Mouse (Mus musculus) kidney, embryonic 16.5 days (tissue): ENCODE results near the gene Trim69. TPM values are rescaled to one million over a fixed set of nuclear protein-coding genes. Genes with fewer than 3 reads are reported as not detected.

Experiments used
- ATAC-seq: fragments of 200-750 bp; cut with Nextera tagmentation; 2 replicates; pipeline ENCODE4 v1.8.0; 2017; ENCODE audit warnings: moderate TSS enrichment; ENCODE audit not compliant: low FRiP score, low TSS enrichment
- H3K27ac ChIP-seq: fragments of 300-500 bp; sonication (generic); 2 replicates; pipeline ENCODE4 v1.5.1; 2014; ENCODE audit warnings: low read length
- H3K27me3 ChIP-seq: fragments of 300-500 bp; sonication (generic); 2 replicates; pipeline ENCODE4 v1.6.1; 2014; ENCODE audit warnings: low read length, control low read depth, mixed read lengths; ENCODE audit not compliant: insufficient read depth
- H3K36me3 ChIP-seq: fragments of 300-500 bp; sonication (generic); 2 replicates; pipeline ENCODE4 v1.6.1; 2014; ENCODE audit warnings: low read length, control low read depth, mixed read lengths; ENCODE audit not compliant: insufficient read depth
- H3K4me1 ChIP-seq: fragments of 300-500 bp; sonication (generic); 2 replicates; pipeline ENCODE4 v1.6.1; 2014; ENCODE audit warnings: low read length, control low read depth, mixed read lengths; ENCODE audit not compliant: insufficient read depth
- H3K4me2 ChIP-seq: fragments of 300-500 bp; sonication (generic); replicated peaks from 2 replicates; pipeline ENCODE4 v1.6.1; 2014; ENCODE audit warnings: low read depth, low read length
- H3K4me3 ChIP-seq: fragments of 300-500 bp; sonication (generic); 2 replicates; pipeline ENCODE4 v1.5.1; 2014; ENCODE audit warnings: mild to moderate bottlenecking, low read length
- H3K9ac ChIP-seq: fragments of 300-500 bp; sonication (generic); replicated peaks from 2 replicates; pipeline ENCODE4 v1.6.1; 2014; ENCODE audit warnings: low read length
- H3K9me3 ChIP-seq: fragments of 300-500 bp; sonication (generic); 2 replicates; pipeline ENCODE4 v1.6.1; 2016; ENCODE audit warnings: low read length, control low read depth
- WGBS: fragments of 180-500 bp; shearing (Covaris S2); extraction: QIAGEN DNeasy Blood & Tissue Kit; methylation state at CpG from one replicate; pipeline ENCODE4 v1.1.7; 2014; 5-methylcytosine and 5-hydroxymethylcytosine counted together
- polyA plus RNA-seq: library from polyadenylated mRNA; unstranded; fragments of >200 nt; fragmentation: Nextera tagmentation; extraction: Ambion mirVana; gene quantifications from 2 replicates; pipeline ENCODE4 v1.2.1, GENCODE M21; 2015

Gene Trim69
- polyA plus RNA-seq = not detected in 2 replicates

GRCm38 (mm10) chr2:122160680-122161079 lies at the start of gene Trim69:
Gene Trim69, plus strand, starts transcription at chr2:122160700.
- Histone ChIP-seq H3K27me3 (no peaks in the 10 kb centered on the region), H3K36me3 (no peaks in the 10 kb centered on the region), H3K27ac (0 out of 2 replicates have a peak within 1 kb of the TSS, but pooled peaks have one; percentile 1), H3K4me2 (no peak within 1 kb of the TSS), H3K9me3 (no peaks in the 10 kb centered on the region), H3K4me3 (no peak within 1 kb of the TSS), H3K4me1 (peaks cover 8% of the 10 kb centered on the region), H3K9ac (no peak within 1 kb of the TSS)
- 44% methylated on average over 2 of the region's 2 CpGs for WGBS
- ATAC-seq = peak; percentile 73

- no peak overlapping the region for H3K4me3 ChIP-seq
Measured at GRCm38 (mm10) chr2:122116888-122117287, 43.6 kb upstream of the Trim69 start.

GRCm38 (mm10) chr2:122117961-122118958 lies 42.2 kb upstream of the Trim69 start, which contains the start of gene Spg11:
Gene Spg11, minus strand, starts transcription at chr2:122118386.
- WGBS = under 1% methylated on average over 47 of the region's 47 CpGs
- Histone ChIP-seq H3K36me3 (peaks cover 8% of the 10 kb centered on the region), H3K9ac (peak within 1 kb of the TSS; percentile 99), H3K4me3 (peak within 1 kb of the TSS; percentile 93), H3K4me2 (peak within 1 kb of the TSS; percentile 73), H3K27me3 (no peaks in the 10 kb centered on the region), H3K9me3 (no peaks in the 10 kb centered on the region), H3K4me1 (peaks cover 10% of the 10 kb centered on the region), H3K27ac (peak within 1 kb of the TSS; percentile 100)
- peak; percentile 99 for ATAC-seq

More at GRCm38 (mm10) chr2:122116888-122117287, 43.6 kb upstream of the Trim69 start:
- H3K9me3 ChIP-seq = no peaks in the 10 kb centered on the region
- no peak for ATAC-seq
- H3K4me2 ChIP-seq = no peak overlapping the region; the same call in 1 of the 2 replicates
- 86% methylated on average over 2 of the region's 2 CpGs for WGBS
- H3K27me3 ChIP-seq = no peaks in the 10 kb centered on the region
- no peak overlapping the region for H3K9ac ChIP-seq
- no peak overlapping the region for H3K27ac ChIP-seq
- peaks cover 10% of the 10 kb centered on the region for H3K4me1 ChIP-seq
- H3K36me3 ChIP-seq = peaks cover 14% of the 10 kb centered on the region

- H3K9me3 ChIP-seq = no peaks in the 10 kb centered on the region
- H3K27ac ChIP-seq = no peak overlapping the region
- WGBS = 57% methylated on average over 12 of the region's 12 CpGs
- no peak overlapping the region for H3K4me2 ChIP-seq
- H3K4me3 ChIP-seq = no peak overlapping the region
- no peak overlapping the region for H3K9ac ChIP-seq
- H3K36me3 ChIP-seq = no peaks in the 10 kb centered on the region
- no peaks in the 10 kb centered on the region for H3K4me1 ChIP-seq
- ATAC-seq = no peak
- no peaks in the 10 kb centered on the region for H3K27me3 ChIP-seq
Measured at GRCm38 (mm10) chr2:122125680-122126572, 34.6 kb upstream of the Trim69 start.

GRCm38 (mm10) chr2:122126765-122127347 lies 33.6 kb upstream of the Trim69 start:
- no peak overlapping the region for H3K9ac ChIP-seq
- H3K4me1 ChIP-seq = no peaks in the 10 kb centered on the region
- H3K27ac ChIP-seq = no peak overlapping the region
- no peak overlapping the region for H3K4me3 ChIP-seq
- H3K27me3 ChIP-seq = no peaks in the 10 kb centered on the region
- no peak for ATAC-seq
- no peaks in the 10 kb centered on the region for H3K9me3 ChIP-seq
- no peak overlapping the region for H3K4me2 ChIP-seq
- WGBS = 39% methylated on average over 5 of the region's 5 CpGs
- H3K36me3 ChIP-seq = no peaks in the 10 kb centered on the region

GRCm38 (mm10) chr2:122127635-122128034 lies 32.9 kb upstream of the Trim69 start:
- H3K9me3 ChIP-seq = no peaks in the 10 kb centered on the region
- H3K9ac ChIP-seq = no peak overlapping the region
- H3K4me1 ChIP-seq = no peaks in the 10 kb centered on the region
- 93% methylated on average over 4 of the region's 4 CpGs for WGBS
- no peak overlapping the region for H3K4me3 ChIP-seq
- no peak overlapping the region for H3K27ac ChIP-seq
- H3K27me3 ChIP-seq = no peaks in the 10 kb centered on the region
- ATAC-seq = no peak
- H3K36me3 ChIP-seq = no peaks in the 10 kb centered on the region
- no peak overlapping the region for H3K4me2 ChIP-seq

GRCm38 (mm10) chr2:122132078-122132477 lies 28.4 kb upstream of the Trim69 start:
- H3K27ac ChIP-seq = no peak overlapping the region
- WGBS = 96% methylated on average over 2 of the region's 2 CpGs
- H3K4me3 ChIP-seq = no peak overlapping the region
- no peaks in the 10 kb centered on the region for H3K4me1 ChIP-seq
- no peak overlapping the region for H3K9ac ChIP-seq
- no peak overlapping the region for H3K4me2 ChIP-seq
- H3K27me3 ChIP-seq = no peaks in the 10 kb centered on the region
- no peaks in the 10 kb centered on the region for H3K36me3 ChIP-seq
- no peak for ATAC-seq
- H3K9me3 ChIP-seq = no peaks in the 10 kb centered on the region

- Histone ChIP-seq H3K36me3 (no peaks in the 10 kb centered on the region), H3K27ac (no peak overlapping the region), H3K4me1 (no peaks in the 10 kb centered on the region), H3K9ac (no peak overlapping the region), H3K9me3 (no peaks in the 10 kb centered on the region), H3K27me3 (no peaks in the 10 kb centered on the region), H3K4me3 (no peak overlapping the region), H3K4me2 (no peak overlapping the region)
- no peak for ATAC-seq
- 73% methylated on average over 2 of the region's 2 CpGs for WGBS
Measured at GRCm38 (mm10) chr2:122132618-122133017, 27.9 kb upstream of the Trim69 start.

GRCm38 (mm10) chr2:122137839-122138465 lies 22.5 kb upstream of the Trim69 start:
- H3K9ac ChIP-seq = no peak overlapping the region
- no peaks in the 10 kb centered on the region for H3K9me3 ChIP-seq
- 41% methylated on average over 5 of the region's 5 CpGs for WGBS
- no peaks in the 10 kb centered on the region for H3K4me1 ChIP-seq
- no peak overlapping the region for H3K27ac ChIP-seq
- ATAC-seq = no peak
- H3K27me3 ChIP-seq = no peaks in the 10 kb centered on the region
- H3K36me3 ChIP-seq = no peaks in the 10 kb centered on the region
- H3K4me2 ChIP-seq = no peak overlapping the region
- no peak overlapping the region for H3K4me3 ChIP-seq
